Mouse (Mus musculus) embryonic facial prominence, embryonic 15.5 days (tissue): ENCODE measurements around the gene Npas2. TPM values are rescaled to one million over a fixed set of nuclear protein-coding genes. Genes with fewer than 3 reads are reported as not detected.

ENCODE experiments used
- ATAC-seq: fragments of 200-750 bp; cut with Nextera tagmentation; 2 replicates; pipeline ENCODE4 v1.8.0; 2017; ENCODE audit warnings: low read depth, moderate TSS enrichment; ENCODE audit not compliant: insufficient number of reproducible peaks, low FRiP score, low TSS enrichment
- H3K27ac ChIP-seq: fragments of 300-500 bp; sonication (generic); replicated peaks from 2 replicates; pipeline ENCODE4 v1.5.1; 2015; ENCODE audit warnings: mild to moderate bottlenecking, inconsistent platforms
- H3K27me3 ChIP-seq: fragments of 300-500 bp; sonication (generic); 2 replicates; pipeline ENCODE4 v1.6.1; 2015; ENCODE audit warnings: inconsistent platforms
- H3K36me3 ChIP-seq: fragments of 300-500 bp; sonication (generic); 2 replicates; pipeline ENCODE4 v1.6.1; 2015; ENCODE audit warnings: mild to moderate bottlenecking, inconsistent platforms
- H3K4me1 ChIP-seq: fragments of 300-500 bp; sonication (generic); 2 replicates; pipeline ENCODE4 v1.6.1; 2015; ENCODE audit warnings: inconsistent platforms
- H3K4me2 ChIP-seq: fragments of 300-500 bp; sonication (generic); replicated peaks from 2 replicates; pipeline ENCODE4 v1.6.1; 2015; ENCODE audit warnings: mild to moderate bottlenecking, inconsistent platforms
- H3K4me3 ChIP-seq: fragments of 300-500 bp; sonication (generic); replicated peaks from 2 replicates; pipeline ENCODE4 v1.5.1; 2015; ENCODE audit warnings: mild to moderate bottlenecking, inconsistent platforms
- H3K9ac ChIP-seq: fragments of 300-500 bp; sonication (generic); 2 replicates; pipeline ENCODE4 v1.6.1; 2015; ENCODE audit warnings: inconsistent platforms
- H3K9me3 ChIP-seq: fragments of 300-500 bp; sonication (generic); replicated peaks from 2 replicates; pipeline ENCODE4 v1.6.1; 2016; ENCODE audit warnings: inconsistent platforms
- WGBS: fragments of 180-500 bp; shearing (Covaris S2); methylation state at CpG from one replicate; pipeline ENCODE4 v1.1.7; 2015; 5-methylcytosine and 5-hydroxymethylcytosine counted together
- polyA plus RNA-seq: library from polyadenylated mRNA; unstranded; fragments of >200 nt; fragmentation: Nextera tagmentation; extraction: Ambion mirVana; gene quantifications from 2 replicates; pipeline ENCODE4 v1.2.1, GENCODE M21; 2015

Npas2 gene
- polyA plus RNA-seq, 1 experiment from 2014 or later, result 3.3 TPM

GRCm38 (mm10) chr1:39191122-39191521, 2.4 kb upstream of the Npas2 start:
- Histone ChIP-seq H3K27ac (no peak overlapping the region), H3K9ac (no peak overlapping the region), H3K9me3 (no peaks in the 10 kb centered on the region), H3K27me3 (peaks cover 34% of the 10 kb centered on the region), H3K4me2 (no peak overlapping the region), H3K36me3 (no peaks in the 10 kb centered on the region), H3K4me1 (peaks cover 26% of the 10 kb centered on the region), H3K4me3 (no peak overlapping the region)
- 76% methylated on average over 5 of the region's 5 CpGs for WGBS
- no peak for ATAC-seq

- 0 out of 2 replicates have a peak, but pooled peaks have one; percentile 30 for ATAC-seq
- no peak overlapping the region; the same call in 1 of the 2 replicates for H3K9ac ChIP-seq
- H3K27me3 ChIP-seq, result peaks cover 43% of the 10 kb centered on the region
- H3K4me3 ChIP-seq, result peak overlapping the region; percentile 75
- no peaks in the 10 kb centered on the region for H3K36me3 ChIP-seq
- H3K27ac ChIP-seq, result peak overlapping the region; percentile 40; the same call in 1 of the 2 replicates
- H3K4me1 ChIP-seq, result peaks cover 27% of the 10 kb centered on the region
- no peaks in the 10 kb centered on the region for H3K9me3 ChIP-seq
- peak overlapping the region; percentile 99 for H3K4me2 ChIP-seq
- under 1% methylated on average over 28 of the region's 28 CpGs for WGBS
Measured at GRCm38 (mm10) chr1:39192460-39192996, 1.0 kb upstream of the Npas2 start.

- WGBS, result under 1% methylated on average over 50 of the region's 76 CpGs
- ATAC-seq, result peak; percentile 61
- Histone ChIP-seq H3K4me1 (peaks cover 27% of the 10 kb centered on the region), H3K27me3 (peaks cover 43% of the 10 kb centered on the region), H3K27ac (no peak overlapping the region; the same call in 1 of the 2 replicates), H3K4me3 (peak overlapping the region; percentile 75), H3K36me3 (no peaks in the 10 kb centered on the region), H3K4me2 (peak overlapping the region; percentile 99), H3K9me3 (no peaks in the 10 kb centered on the region), H3K9ac (peak overlapping the region; percentile 50)
Measured at GRCm38 (mm10) chr1:39193862-39194675, 538 bp downstream of the Npas2 start.

GRCm38 (mm10) chr1:39194959-39195358, 1.4 kb downstream of the Npas2 start:
- Histone ChIP-seq H3K27me3 (peaks cover 43% of the 10 kb centered on the region), H3K4me2 (peak overlapping the region; percentile 99), H3K4me1 (peaks cover 27% of the 10 kb centered on the region), H3K27ac (no peak overlapping the region), H3K36me3 (no peaks in the 10 kb centered on the region), H3K9ac (no peak overlapping the region), H3K9me3 (no peaks in the 10 kb centered on the region), H3K4me3 (peak overlapping the region; percentile 75)
- ATAC-seq, result no peak
- 3% methylated on average over 11 of the region's 11 CpGs for WGBS

- WGBS, result 42% methylated on average over 6 of the region's 6 CpGs
- no peak for ATAC-seq
Measured at GRCm38 (mm10) chr1:39196126-39196525, 2.6 kb downstream of the Npas2 start.

GRCm38 (mm10) chr1:39196676-39197375, 3.3 kb downstream of the Npas2 start:
- Histone ChIP-seq H3K36me3 (no peaks in the 10 kb centered on the region), H3K9me3 (no peaks in the 10 kb centered on the region), H3K4me3 (no peak overlapping the region), H3K9ac (no peak overlapping the region), H3K4me1 (peaks cover 27% of the 10 kb centered on the region), H3K27ac (no peak overlapping the region), H3K27me3 (peaks cover 43% of the 10 kb centered on the region), H3K4me2 (no peak overlapping the region)
- ATAC-seq, result no peak
- whole genome bisulfite sequencing, result 52% methylated on average over 12 of the region's 12 CpGs

More at GRCm38 (mm10) chr1:39196126-39196525, 2.6 kb downstream of the Npas2 start:
- H3K27me3 ChIP-seq, result peaks cover 43% of the 10 kb centered on the region
- no peak overlapping the region for H3K4me2 ChIP-seq
- no peaks in the 10 kb centered on the region for H3K36me3 ChIP-seq
- no peak overlapping the region for H3K4me3 ChIP-seq
- no peak overlapping the region for H3K27ac ChIP-seq
- H3K9ac ChIP-seq, result no peak overlapping the region
- peaks cover 27% of the 10 kb centered on the region for H3K4me1 ChIP-seq
- H3K9me3 ChIP-seq, result no peaks in the 10 kb centered on the region

- H3K36me3 ChIP-seq, result no peaks in the 10 kb centered on the region
- H3K4me3 ChIP-seq, result no peak overlapping the region
- H3K27me3 ChIP-seq, result no peaks in the 10 kb centered on the region
- 52% methylated on average over 10 of the region's 10 CpGs for WGBS
- no peaks in the 10 kb centered on the region for H3K9me3 ChIP-seq
- no peak overlapping the region for H3K27ac ChIP-seq
- H3K4me1 ChIP-seq, result no peaks in the 10 kb centered on the region
- no peak overlapping the region for H3K4me2 ChIP-seq
- no peak overlapping the region for H3K9ac ChIP-seq
- ATAC-seq, result no peak
Measured at GRCm38 (mm10) chr1:39205021-39205420, 11.5 kb downstream of the Npas2 start.

- no peak for ATAC-seq
- no peak overlapping the region for H3K27ac ChIP-seq
- no peaks in the 10 kb centered on the region for H3K4me1 ChIP-seq
- WGBS, result 73% methylated on average over 4 of the region's 4 CpGs
- H3K4me2 ChIP-seq, result no peak overlapping the region
- H3K9ac ChIP-seq, result no peak overlapping the region
- no peaks in the 10 kb centered on the region for H3K36me3 ChIP-seq
- no peak overlapping the region for H3K4me3 ChIP-seq
- H3K9me3 ChIP-seq, result no peaks in the 10 kb centered on the region
- no peaks in the 10 kb centered on the region for H3K27me3 ChIP-seq
Measured at GRCm38 (mm10) chr1:39205697-39206096, 12.2 kb downstream of the Npas2 start.

GRCm38 (mm10) chr1:39206942-39207341, 13.4 kb downstream of the Npas2 start:
- WGBS, result 43% methylated on average over 7 of the region's 7 CpGs
- Histone ChIP-seq H3K4me2 (no peak overlapping the region), H3K36me3 (no peaks in the 10 kb centered on the region), H3K4me3 (no peak overlapping the region), H3K27ac (no peak overlapping the region), H3K9ac (no peak overlapping the region), H3K9me3 (no peaks in the 10 kb centered on the region), H3K4me1 (no peaks in the 10 kb centered on the region), H3K27me3 (no peaks in the 10 kb centered on the region)
- ATAC-seq, result no peak

GRCm38 (mm10) chr1:39210928-39211327, 17.4 kb downstream of the Npas2 start:
- Histone ChIP-seq H3K27ac (no peak overlapping the region), H3K36me3 (no peaks in the 10 kb centered on the region), H3K4me1 (no peaks in the 10 kb centered on the region), H3K9me3 (no peaks in the 10 kb centered on the region), H3K9ac (no peak overlapping the region), H3K4me2 (no peak overlapping the region), H3K4me3 (no peak overlapping the region), H3K27me3 (no peaks in the 10 kb centered on the region)
- ATAC-seq, result no peak
- WGBS, result 67% methylated on average over 5 of the region's 5 CpGs

- H3K36me3 ChIP-seq, result no peaks in the 10 kb centered on the region
- no peaks in the 10 kb centered on the region for H3K4me1 ChIP-seq
- no peak overlapping the region for H3K4me2 ChIP-seq
- 70% methylated on average over 6 of the region's 6 CpGs for WGBS
- no peak for ATAC-seq
- H3K27me3 ChIP-seq, result no peaks in the 10 kb centered on the region
- H3K9ac ChIP-seq, result no peak overlapping the region
- no peaks in the 10 kb centered on the region for H3K9me3 ChIP-seq
- no peak overlapping the region for H3K4me3 ChIP-seq
- H3K27ac ChIP-seq, result no peak overlapping the region
Measured at GRCm38 (mm10) chr1:39212982-39213381, 19.5 kb downstream of the Npas2 start.
